Mouse (Mus musculus) CH12.LX (cell line): ENCODE data around the gene Lmna.

ENCODE experiments used
- CTCF ChIP-seq, 2 experiments: IDR thresholded peaks in 1 of 2; conservative IDR thresholded peaks in 1 of 2; 2 replicates each; pipeline ENCODE4 v1.5.1; 2011 to 2012; ENCODE audit warnings: low read depth in 2 of 2, low read length in 2 of 2, improper control_type of control experiment in 1 of 2, inconsistent platforms in 1 of 2, mild to moderate bottlenecking in 1 of 2, moderate library complexity in 1 of 2
- ETS1 ChIP-seq: conservative IDR thresholded peaks from 2 replicates; pipeline ENCODE4 v1.6.1; 2012; ENCODE audit warnings: low read depth, mild to moderate bottlenecking, inconsistent platforms, low read length, improper control_type of control experiment, moderate library complexity
- GABPA ChIP-seq: IDR thresholded peaks from 2 replicates; pipeline ENCODE4 v1.6.1; 2012; ENCODE audit warnings: low read depth, low read length, improper control_type of control experiment, inconsistent platforms; ENCODE audit not compliant: insufficient replicate concordance
- HCFC1 ChIP-seq: IDR thresholded peaks from 2 replicates; pipeline ENCODE4 v1.6.1; 2012; ENCODE audit warnings: low read depth, mild to moderate bottlenecking, inconsistent platforms, low read length, improper control_type of control experiment
- MAFK ChIP-seq: IDR thresholded peaks from 2 replicates; pipeline ENCODE4 v1.6.1; 2011; ENCODE audit warnings: low read length, improper control_type of control experiment; ENCODE audit not compliant: insufficient replicate concordance
- TCF12 ChIP-seq: IDR thresholded peaks from 2 replicates; pipeline ENCODE4 v1.6.1; 2014; ENCODE audit warnings: low read depth, mild to moderate bottlenecking, inconsistent platforms, low read length, improper control_type of control experiment

GRCm38 (mm10) chr3:88532689-88533511 is 23.1 kb upstream of the Lmna start:
- TF ChIP-seq CTCF (conservative IDR thresholded peaks at IDR 0.05 in 1 of 2, IDR thresholded peaks at IDR 0.05 in 1 of 2; ENCODE audit: low read depth in 2 of 2, low read length in 2 of 2) = no peak
- no peak for TF ChIP-seq GABPA
- no peak for TF ChIP-seq ETS1
- no peak for TF ChIP-seq HCFC1
- TF ChIP-seq MAFK = no peak
- no peak for TF ChIP-seq TCF12
